8 mouse cellular contexts compared by ENCODE assay signal in genomic region chr13:52236105-52236504, GRCm38 (mm10).
DNase-seq lines count a peak whose midpoint lies in the region; ATAC-seq and TF ChIP-seq lines count a peak whose summit lies in the region.

No protein-coding gene starts in this region.

- H3K4me3 ChIP-seq in hindbrain, embryonic 11.5 days (ENCODE audit: low read depth, low read length) = no peak overlapping the region
- no peak overlapping the region for H3K4me3 ChIP-seq in hindbrain, embryonic 16.5 days (ENCODE audit: low read length)
- H3K4me3 ChIP-seq in heart, adult 2 months = no peak overlapping the region; the same call in 1 of the 2 replicates

- no peak for TF ChIP-seq POLR2A in heart, adult 2 months (IDR thresholded peaks at IDR 0.05; ENCODE audit: insufficient read depth, low read depth, low read length)

- no peaks in the 10 kb centered on the region for H3K9me3 ChIP-seq in hindbrain, embryonic 11.5 days (ENCODE audit: control insufficient read depth, low read length)
- H3K9me3 ChIP-seq in hindbrain, embryonic 16.5 days (ENCODE audit: control insufficient read depth, low read length) = no peaks in the 10 kb centered on the region

- DNase-seq in hindbrain, embryonic 11.5 days (ENCODE audit: low spot score) = peak; percentile 6
- DNase-seq in NIH3T3 (ENCODE audit: low read depth) = peak; percentile 73
- DNase-seq in heart, adult 2 months = peak; percentile 54 to 68
- peak; percentile 26 to 42 for DNase-seq in kidney, postnatal 36 days
- peak; percentile 16 for DNase-seq in splenic B cell, adult 2 months (ENCODE audit: low read depth, low spot score)
- DNase-seq in urinary bladder, adult 2 months (ENCODE audit: low spot score) = no peak
- DNase-seq in cerebellum, postnatal 14 days = no peak

- H3K27ac ChIP-seq in hindbrain, embryonic 11.5 days (ENCODE audit: low read depth, low read length) = no peak overlapping the region
- H3K27ac ChIP-seq in hindbrain, embryonic 16.5 days (ENCODE audit: low read depth, low read length) = no peak overlapping the region
- peak overlapping the region; percentile 1; the same call in 1 of the 2 replicates for H3K27ac ChIP-seq in heart, adult 2 months

- no peaks in the 10 kb centered on the region for H3K27me3 ChIP-seq in hindbrain, embryonic 11.5 days (ENCODE audit: control insufficient read depth, insufficient read depth, low read length)
- no peaks in the 10 kb centered on the region for H3K27me3 ChIP-seq in hindbrain, embryonic 16.5 days (replicated peaks; ENCODE audit: control insufficient read depth, insufficient read depth, low read length)
- no peaks in the 10 kb centered on the region for H3K27me3 ChIP-seq in heart, adult 2 months (ENCODE audit: control insufficient read depth, insufficient read depth, low read length)
- no peaks in the 10 kb centered on the region for H3K27me3 ChIP-seq in splenic B cell, adult 2 months (ENCODE audit: control insufficient read depth, insufficient read depth, low read length, poor library complexity, severe bottlenecking)

- 60% methylated on average over 10 of the region's 10 CpGs for WGBS in hindbrain, embryonic 11.5 days
- 45% methylated on average over 10 of the region's 10 CpGs for WGBS in hindbrain, embryonic 16.5 days
- WGBS in heart, adult 2 months = 2% methylated on average over 10 of the region's 10 CpGs

- no peak for ATAC-seq in hindbrain, embryonic 11.5 days (ENCODE audit: low FRiP score)
- ATAC-seq in hindbrain, embryonic 16.5 days = no peak

- no peak for TF ChIP-seq CTCF in heart, adult 2 months (IDR thresholded peaks at IDR 0.05)

- H3K9ac ChIP-seq in hindbrain, embryonic 11.5 days (ENCODE audit: low read depth, low read length) = no peak overlapping the region
- H3K9ac ChIP-seq in hindbrain, embryonic 16.5 days (ENCODE audit: low read depth, low read length) = no peak overlapping the region
- H3K9ac ChIP-seq in heart, adult 2 months (ENCODE audit: low read depth, low read length) = no peak overlapping the region

- no peaks in the 10 kb centered on the region for H3K79me2 ChIP-seq in heart, adult 2 months (replicated peaks; ENCODE audit: control insufficient read depth, insufficient read depth, low read length)

- no peaks in the 10 kb centered on the region for H3K4me1 ChIP-seq in hindbrain, embryonic 11.5 days (replicated peaks; ENCODE audit: control insufficient read depth, insufficient read depth, low read length)
- H3K4me1 ChIP-seq in hindbrain, embryonic 16.5 days (ENCODE audit: control insufficient read depth, insufficient read depth, low read depth, low read length) = no peaks in the 10 kb centered on the region; the same call in 1 of the 2 replicates
- peaks cover 8% of the 10 kb centered on the region for H3K4me1 ChIP-seq in heart, adult 2 months (ENCODE audit: control insufficient read depth, insufficient read depth, low read length)

- no peaks in the 10 kb centered on the region for H3K36me3 ChIP-seq in hindbrain, embryonic 11.5 days (ENCODE audit: control insufficient read depth, insufficient read depth, low read length)
- no peaks in the 10 kb centered on the region for H3K36me3 ChIP-seq in hindbrain, embryonic 16.5 days (ENCODE audit: control insufficient read depth, insufficient read depth, low read length)
- H3K36me3 ChIP-seq in heart, adult 2 months (ENCODE audit: control insufficient read depth, insufficient read depth, low read length) = no peaks in the 10 kb centered on the region
- H3K36me3 ChIP-seq in splenic B cell, adult 2 months (ENCODE audit: control insufficient read depth, insufficient read depth, low read length, poor library complexity, severe bottlenecking) = no peaks in the 10 kb centered on the region

- 0 out of 2 replicates have a peak, but pooled peaks have one; percentile 53 for TF ChIP-seq EP300 in heart, adult 2 months (IDR thresholded peaks at IDR 0.05; ENCODE audit: insufficient read depth, low read depth, low read length)

- H3K4me2 ChIP-seq in hindbrain, embryonic 11.5 days (replicated peaks; ENCODE audit: low read depth, low read length) = no peak overlapping the region
- H3K4me2 ChIP-seq in hindbrain, embryonic 16.5 days (ENCODE audit: low read length) = no peak overlapping the region

- intact Hi-C loops in heart, adult 2 months (cut with DNase I) = no loop called here

Comparison
In these comparisons a context has a peak if more than half of its experiments do, and no peak if none do; other contexts are left out.
1. DNase-seq: peak in hindbrain, embryonic 11.5 days (single experiment), NIH3T3 (single experiment), heart, adult 2 months (2 of 2), kidney, postnatal 36 days (2 of 2) and splenic B cell, adult 2 months (single experiment); none in urinary bladder, adult 2 months (single experiment) and cerebellum, postnatal 14 days (0 of 2).